Mouse (Mus musculus): ENCODE measurements at regions not wholly inside any gene's neighbourhood (a gene's known extent, or its start where the extent isn't known, plus 50 kb on each side); places are given as distances from the start of the nearest gene placed in this dataset.

DNA sequence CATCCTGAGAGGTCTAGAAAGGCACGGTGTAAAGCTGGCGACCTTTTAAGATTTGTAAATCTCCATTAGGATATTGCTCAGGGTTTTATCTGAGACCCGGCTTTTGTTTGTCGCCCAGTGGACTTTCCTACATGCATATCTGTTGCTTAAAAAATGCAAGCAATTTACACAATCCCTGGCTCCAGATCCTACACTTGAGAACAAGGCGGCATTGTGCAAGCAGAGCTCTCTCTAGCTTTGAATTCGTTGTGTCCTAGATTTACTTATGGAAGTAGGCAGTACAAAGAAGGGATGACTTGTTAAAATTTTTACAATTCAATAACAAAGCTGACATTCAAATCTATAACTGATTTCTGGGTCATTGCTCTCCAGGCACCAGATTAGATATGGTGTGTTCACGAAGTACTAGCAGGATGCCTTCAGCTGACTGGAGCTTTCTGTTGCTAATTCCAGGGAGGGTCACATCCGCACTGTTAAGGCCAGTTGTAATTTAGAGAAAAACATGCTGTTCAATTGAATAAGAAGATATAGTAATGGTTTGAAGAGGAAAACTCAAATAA is 62.2 kb upstream of the Teddm2 start:
- DNase-seq (ENCODE audit: low spot score), result no peak

DNA sequence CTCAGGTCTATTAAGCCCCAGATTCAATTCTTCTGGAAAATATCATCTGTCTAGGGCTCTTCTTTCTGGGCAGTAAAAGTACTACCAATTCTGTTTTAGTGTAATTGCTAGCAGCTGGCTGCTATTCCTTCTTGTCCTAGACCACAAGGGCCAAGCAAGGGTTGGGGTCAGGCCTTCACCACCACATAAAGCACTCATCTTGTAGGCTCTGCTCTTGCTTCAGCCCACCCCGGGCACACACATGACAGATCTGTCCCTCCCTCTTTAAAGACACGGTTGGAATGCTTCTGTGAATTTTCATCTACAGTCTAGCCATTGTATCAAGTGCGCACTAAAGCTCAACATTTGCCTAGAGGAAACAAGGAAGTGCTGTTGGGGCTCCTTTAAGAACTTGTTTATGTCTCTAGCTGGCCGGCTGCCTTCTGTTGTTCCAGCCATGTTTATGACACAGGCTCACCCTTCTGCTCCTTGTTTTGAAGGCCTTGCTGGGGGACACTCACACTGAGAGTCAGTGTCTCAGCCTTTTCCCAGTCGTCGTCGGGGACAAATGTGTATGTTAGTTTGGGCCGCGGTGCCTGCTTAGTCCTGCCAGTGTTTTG is 63.8 kb upstream of the Teddm2 start:
- no peak for DNase-seq (ENCODE audit: low spot score)

DNA sequence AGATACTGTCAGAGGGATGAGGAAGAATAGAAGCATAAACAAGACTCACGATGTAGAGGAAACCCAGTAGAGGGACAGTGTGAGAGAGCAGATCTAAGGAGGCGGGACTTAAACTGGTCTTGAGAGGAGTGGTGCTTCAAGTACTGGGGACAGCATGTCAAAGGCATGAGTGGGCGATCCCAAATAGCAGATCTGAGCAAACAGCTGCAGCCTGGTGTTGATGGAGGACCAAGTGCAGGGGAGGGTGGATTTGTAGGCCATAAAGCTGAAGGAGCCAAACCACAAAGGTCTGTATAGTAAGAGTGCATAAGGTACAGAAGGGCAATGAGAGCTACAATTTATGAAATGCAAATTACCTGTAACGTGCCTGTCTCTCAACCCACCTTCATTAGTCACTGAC is 69.4 kb upstream of the Teddm2 start:
- no peak for DNase-seq (ENCODE audit: low spot score)

DNA sequence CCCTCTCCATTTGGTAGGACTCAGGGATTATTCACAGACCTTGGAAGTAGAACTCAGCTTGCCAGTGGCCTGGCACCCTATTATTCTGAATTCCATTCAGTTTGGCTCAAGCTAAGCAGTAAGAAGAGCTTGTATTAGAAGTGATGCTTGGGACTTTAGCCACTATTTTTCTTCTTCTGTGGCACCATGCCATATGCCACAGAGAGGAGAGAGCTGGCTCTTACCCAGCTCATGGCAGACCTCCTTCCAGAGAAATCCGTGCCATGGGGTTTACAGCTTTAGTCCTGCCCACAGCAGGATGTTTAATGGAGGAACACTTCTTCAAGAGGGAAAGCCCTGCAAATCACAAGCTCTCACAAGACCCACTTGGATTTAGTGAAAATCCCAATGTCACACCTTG is 74.3 kb upstream of the Teddm2 start:
- no peak for DNase-seq (ENCODE audit: low spot score)

DNA sequence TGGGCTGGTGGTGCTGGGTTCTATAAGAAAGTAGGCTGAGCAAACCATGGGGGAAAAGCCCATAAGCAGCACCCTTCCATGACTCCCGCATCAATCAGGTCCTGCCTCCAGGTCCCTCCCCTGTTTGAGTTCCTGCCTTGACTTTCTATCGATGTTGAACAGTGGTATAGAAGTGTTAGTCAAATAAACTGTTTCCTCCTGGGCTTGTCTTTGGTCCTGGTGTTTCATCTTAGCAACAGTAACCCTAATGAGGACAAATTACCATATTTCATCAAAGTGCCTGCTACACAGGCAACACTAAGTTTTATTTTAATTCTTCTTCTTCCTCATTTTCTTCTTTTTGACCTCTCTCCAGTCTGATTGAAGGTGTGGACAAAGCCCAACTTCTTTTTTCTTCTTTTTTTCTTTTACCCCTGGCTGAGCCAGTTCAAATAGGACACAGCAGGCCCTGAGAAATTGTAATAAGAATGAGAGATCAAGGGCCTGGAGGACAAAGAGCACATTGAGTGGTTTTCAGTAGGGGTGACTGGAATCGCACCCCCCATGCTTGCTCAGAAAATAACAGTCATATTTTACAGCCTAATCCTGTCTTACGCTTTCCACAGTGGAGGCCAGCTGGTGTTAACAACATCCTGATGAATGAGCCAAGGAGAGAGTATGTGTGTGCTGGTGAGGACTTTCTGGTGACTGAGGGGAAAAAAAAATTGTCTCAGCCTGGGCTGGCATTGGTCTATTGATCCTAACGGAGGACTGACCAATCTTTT is 78.1 kb upstream of the Teddm2 start:
- DNase-seq (ENCODE audit: low spot score), result no peak

DNA sequence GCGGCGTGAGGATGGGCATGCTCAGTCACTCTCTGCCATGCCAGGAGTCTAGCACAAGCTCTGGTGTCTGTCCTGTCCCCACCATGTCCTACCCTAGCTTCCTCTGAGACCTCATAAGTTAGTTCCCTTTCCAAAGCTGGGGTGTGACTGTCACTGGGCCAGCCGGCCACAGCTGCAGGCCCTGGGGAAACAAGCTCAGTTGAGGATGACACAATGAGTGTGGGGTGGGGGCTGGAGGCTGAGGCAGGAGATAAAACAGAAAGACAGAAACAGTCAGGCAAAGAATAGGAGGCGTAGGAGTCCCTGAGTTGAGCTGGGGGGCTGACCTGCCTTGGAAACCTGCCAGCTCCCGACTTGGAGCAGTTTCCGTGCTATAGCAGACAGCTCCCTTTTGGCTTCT is 80.9 kb upstream of the Teddm2 start:
- no peak for DNase-seq (ENCODE audit: low spot score)

DNA sequence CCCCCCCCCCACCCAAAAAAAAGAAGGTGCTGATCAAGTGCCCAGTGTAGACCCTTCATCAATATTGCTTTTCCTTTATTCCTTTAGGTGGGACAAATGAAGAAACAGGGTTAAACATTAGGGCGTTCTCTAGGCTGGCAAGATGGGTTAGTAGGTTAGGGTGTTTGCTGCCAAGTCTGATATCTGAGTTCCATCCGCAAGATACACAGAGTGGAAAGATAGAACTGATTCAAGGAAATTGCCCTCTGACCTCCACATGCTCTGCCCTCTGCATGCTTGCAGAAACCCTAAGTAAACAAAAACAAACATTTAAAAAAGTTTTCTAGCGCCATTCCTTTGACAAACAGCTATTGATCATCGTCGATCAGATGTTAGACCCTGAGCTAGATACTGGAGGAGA is 85.6 kb upstream of the Teddm2 start:
- DNase-seq (ENCODE audit: low spot score), result no peak

DNA sequence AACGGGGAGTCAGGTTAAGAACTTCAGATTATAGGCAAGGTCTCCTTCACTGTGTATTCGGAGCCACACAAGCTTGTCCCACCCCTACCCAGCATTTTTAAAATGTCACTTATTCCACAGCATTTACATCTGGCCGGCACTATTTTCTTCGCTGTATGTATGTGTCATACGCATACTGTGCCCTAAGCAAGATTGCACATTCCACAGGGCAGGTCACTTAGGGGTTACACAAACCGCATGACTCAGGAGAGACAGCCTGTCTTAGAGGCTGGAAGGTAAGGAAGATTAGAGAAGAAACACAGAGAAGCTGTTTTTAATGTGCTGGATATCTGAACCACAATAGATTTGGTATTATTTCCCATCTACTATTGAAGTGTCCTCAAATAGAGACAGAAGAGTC is 86.6 kb upstream of the Teddm2 start:
- no peak for DNase-seq (ENCODE audit: low spot score)

DNA sequence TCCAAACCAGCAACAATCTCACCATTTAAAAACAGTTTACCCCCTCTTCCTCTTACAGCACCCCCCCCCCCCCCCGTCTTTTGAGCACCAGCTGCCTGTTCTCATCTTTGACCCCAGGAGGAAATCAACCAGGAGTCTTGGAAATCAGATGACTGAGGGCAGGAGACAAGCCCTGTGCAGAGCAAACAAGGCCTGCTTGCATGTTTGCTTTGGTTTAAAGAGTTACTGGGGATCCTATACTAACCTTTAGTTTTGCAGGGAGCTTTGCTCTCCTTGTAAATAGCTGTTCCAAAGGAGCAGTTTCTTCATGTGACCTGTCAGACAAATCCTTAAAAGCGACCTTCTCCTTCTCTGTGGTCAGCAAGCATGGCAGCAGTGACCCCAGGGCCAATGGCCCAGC is 88.3 kb upstream of the Teddm2 start:
- no peak for DNase-seq (ENCODE audit: low spot score)

DNA sequence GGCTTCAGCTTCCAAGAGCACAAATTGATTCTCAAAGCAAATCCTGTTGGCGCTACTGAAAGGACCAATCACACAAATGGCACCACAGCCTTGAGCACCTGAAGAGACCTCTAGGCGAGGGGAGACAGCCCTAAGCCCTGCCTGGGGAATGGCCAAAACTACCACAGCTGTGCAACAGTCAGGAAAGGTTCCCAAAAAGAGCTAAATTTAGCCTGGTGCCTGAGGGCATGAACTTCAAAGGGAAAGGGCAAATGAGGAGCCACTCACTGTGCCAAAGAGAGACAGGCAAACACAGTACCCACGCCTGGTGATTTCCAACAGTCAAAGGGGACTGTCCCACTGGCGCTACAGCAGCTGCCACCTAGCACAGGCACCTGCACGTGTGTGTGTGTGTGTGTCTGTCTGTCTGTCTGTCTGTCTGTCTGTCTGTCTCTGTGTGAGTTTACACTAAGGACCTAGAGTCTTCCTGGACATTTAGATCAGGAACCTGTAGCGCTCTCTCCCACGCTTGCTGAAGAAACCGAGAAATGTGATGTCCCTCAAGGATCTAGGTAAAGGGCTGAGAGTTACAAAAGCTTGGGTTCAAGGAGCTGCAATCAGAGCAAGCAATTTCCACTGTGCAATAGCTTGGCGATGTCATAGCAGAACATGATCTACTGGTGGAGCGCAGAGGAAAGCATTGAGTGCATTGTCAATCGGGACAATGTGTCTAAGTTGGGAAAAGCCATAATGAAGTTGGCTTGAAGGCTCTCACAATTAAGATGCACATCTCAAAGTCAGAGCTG is 90.8 kb upstream of the Teddm2 start:
- no peak for DNase-seq (ENCODE audit: low spot score)

DNA sequence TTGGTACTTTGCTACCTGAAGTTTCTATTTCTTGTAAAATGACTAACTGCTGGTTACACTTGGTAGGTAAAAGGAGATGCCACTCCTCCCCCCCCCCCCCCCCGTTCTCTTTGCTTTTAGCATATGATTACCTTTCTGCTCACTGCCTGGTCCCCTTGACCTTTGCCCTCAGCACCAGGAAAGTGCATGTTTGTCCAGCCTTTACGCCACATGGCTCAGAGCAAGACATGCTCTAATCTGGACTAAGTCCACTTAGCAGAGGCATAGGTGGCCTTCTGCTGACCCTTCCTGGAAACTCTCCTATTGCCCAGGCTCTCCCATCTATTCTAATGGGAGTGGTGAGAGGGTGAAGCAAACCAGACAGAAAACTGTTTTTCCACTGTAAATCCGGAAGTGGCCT is 92.4 kb upstream of the Teddm2 start:
- no peak for DNase-seq (ENCODE audit: low spot score)

DNA sequence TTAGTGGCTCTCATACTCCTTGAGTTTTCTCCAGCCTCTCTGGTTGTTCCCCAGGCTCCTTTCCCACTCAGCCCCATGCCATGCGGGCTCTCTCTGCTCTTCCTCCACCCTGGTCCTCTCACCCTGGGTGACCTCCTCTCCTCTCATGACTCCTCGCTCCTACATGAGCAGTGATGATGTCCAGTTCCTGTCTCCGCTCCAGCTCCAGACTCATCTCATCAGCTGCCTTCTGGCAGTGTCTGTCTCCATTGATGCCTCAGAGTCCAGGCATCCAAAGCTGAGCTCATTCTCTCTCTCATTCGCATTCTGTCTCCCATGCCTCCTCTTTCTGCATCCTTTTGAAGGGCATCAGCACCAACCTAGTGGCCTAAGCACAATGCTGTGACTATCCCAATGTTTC is 94.8 kb upstream of the Teddm2 start:
- DNase-seq (ENCODE audit: low spot score), result no peak

DNA sequence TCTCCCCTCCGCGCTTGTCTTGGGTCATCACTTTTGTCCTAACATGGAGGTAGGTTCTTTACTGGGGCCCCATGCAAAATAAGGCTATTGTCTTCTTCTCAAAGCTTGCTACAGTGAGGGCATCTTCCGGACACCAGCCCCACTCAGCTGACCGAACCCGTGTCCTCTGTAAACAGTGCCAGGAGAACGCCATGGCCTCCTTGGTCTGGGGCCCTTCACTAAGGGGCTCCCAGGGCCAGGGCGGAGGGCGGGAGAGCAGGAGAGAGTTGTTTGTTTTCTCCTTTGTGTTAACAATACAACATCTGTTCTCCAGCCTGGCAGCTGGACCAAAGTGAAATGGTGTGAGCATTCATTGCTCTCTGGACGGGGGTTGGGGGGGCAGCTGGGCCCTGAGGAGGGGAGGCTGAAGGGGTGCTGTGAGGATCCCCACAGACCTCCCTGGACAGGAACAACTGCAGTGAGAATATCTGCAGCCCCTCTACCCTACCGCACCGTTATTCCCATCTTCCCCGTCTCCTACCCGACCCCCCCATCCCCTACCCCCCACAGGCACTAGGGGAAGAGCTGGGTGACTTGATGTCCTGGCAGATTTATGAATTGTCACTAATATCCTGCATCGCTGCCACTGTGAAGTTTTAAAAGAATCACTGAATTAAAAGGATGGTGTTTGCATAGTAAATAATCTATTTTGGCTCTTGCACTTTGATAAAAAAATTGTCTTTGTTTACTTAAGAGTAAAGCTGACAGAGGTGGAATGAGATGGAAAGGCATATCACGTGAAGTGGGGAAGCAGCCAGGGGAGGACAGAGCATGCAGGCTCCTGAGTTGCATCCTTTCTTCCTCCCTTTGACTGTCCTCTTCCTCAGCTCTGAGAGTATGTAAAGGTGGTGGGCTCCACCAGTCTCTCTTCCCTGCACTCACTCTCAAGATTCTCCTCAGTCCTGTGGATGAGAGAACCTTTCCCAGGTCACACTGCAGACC is 97.5 kb upstream of the Teddm2 start:
- no peak for DNase-seq (ENCODE audit: low spot score)

DNA sequence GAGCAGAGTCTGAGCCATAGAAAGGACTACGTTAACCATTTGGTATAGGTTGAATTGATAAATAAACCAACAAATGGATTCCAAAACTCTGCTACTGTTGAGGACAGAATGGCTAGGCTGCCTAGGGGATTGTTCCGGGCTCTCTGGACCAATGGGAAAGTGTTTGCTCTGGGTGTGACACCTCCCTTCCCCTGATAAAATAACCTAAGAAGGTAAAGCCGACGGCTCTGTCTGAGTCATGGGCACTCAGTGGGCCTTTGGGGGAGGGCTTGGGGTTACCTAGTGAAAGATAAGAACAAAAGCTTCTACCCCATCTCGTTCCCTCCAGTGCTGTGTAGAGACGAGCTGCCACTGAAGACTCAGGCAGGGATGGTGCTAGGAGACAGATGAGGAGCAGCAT is 99.7 kb upstream of the Teddm2 start:
- no peak for DNase-seq (ENCODE audit: low spot score)

DNA sequence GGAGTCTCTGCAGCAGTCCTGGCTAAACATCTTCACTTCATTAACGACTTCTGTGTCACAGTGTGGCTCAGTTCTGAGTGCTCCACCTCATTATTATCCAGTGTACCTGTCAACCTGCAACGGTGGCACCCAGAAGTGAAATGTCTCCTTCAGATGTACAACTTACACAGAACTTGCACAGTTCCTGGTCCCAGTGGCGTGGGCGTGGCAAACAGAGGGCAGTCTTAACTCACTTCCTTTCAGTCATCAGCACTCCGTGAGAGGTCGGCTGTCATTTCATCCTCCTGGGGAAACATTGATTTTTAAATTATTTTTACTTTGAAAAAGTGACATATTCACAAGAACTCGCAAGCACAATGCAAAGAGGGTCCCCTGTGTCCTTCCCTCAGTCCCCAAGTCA is 103.6 kb upstream of the Teddm2 start:
- DNase-seq (ENCODE audit: low spot score), result no peak

DNA sequence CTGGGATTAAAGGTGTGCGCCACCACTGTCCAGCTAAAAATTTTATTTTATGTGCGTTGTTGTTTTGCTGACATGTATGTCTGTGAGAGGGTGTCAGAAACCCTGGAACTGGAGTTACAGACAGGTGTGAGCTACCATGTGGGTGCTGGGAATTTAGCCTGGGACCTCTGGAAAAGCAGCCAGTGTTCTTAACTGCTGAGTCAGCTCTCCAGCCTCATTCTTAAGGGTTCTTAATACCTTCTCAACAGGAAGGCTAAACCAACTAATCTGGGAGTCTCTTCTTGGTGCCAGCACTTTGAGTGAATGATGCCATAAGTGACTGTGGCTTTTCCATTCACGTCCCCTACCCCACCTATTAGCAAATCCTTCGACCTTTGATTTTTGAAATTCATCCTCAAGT is 104.6 kb upstream of the Teddm2 start:
- no peak for DNase-seq (ENCODE audit: low spot score)

DNA sequence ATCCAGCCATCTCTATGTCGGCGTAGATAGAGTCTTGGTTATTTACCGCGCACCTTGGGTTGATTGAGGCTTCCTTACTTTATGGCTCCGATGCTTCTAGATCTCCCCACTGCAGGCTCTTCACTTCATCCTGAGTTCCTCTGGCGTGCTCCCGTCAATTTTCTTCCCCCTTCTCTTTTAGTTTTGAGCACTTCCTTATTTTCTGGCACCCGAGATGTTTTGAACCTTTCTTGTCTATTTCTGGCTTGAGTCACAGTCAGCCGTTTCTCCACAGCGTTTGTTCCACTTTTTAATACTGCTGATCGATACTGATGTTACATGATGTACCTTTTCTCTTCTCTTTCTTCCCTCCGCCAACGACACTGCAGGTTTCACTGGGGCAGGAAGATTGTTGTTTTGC is 106.0 kb upstream of the Teddm2 start:
- DNase-seq (ENCODE audit: low spot score), result no peak

DNA sequence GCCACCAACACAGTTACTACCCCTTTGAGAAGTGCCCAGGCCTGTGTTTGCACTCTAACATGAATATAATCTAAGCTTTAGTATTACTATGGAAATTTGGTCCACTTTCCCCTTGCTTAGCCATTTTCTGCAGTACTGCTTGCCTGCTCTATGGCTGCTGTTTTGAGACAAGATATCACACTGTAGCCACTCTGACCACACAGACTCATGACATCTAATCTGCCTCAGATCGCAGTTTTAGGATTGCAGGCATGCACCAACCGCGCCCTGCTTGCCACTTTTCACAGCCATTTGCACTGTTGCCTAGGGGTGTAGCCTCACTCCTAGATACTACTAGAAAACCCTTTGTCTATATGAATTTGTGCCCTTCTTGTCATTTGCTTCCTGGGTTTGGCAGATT is 107.4 kb upstream of the Teddm2 start:
- no peak for DNase-seq (ENCODE audit: low spot score)

DNA sequence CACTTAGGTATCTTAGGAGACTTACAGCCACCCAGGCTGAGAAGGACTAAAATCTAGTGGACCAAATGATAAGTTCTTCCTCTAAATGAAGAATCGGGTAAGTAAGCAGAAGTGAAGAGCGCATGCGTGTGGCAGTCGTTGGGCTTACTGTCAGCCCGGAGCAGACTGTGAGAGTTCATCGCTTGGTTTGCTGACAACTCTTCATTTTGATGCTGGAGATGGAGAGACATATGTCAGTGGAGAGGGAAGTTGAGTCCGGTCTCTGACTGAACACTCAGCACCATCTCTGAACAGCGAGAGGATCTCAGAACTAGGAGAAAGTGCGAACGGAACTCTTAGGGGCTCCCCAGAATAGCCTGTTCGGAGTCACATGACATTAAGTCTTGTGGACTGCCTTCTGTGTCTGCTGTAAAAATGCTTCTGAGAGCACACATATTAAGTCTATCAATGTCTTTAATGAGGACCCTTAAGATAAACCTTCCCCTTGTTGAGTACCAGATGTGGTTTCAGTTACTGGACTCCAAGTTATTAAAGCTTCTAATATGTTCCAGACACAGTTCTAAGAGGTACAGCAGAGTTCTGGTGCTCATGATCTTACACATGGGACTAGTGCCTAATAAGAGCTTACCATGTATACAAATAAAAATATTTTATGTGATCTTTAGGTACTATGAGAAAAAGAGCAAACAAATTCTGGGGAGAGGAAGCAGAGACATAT is 108.7 kb upstream of the Teddm2 start:
- no peak for DNase-seq (ENCODE audit: low spot score)

DNA sequence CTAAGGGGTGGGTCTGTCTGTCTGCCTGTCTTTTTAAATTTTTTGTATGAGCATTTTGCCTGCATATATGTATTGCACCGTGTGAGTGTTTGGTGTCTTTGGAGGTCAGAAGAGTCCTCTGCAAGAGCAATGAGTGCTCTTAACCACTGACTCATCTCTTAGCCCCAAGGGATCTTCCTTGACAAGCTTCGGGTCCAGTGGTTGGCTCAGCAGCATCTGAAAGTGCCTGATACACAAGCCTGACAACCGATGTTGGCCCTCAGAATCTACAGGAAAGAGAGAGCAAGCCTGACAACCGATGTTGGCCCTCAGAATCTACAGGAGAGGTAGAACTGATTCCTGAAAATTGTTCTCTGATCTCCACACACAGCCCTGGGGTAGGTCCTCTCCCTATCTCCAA is 110.7 kb upstream of the Teddm2 start:
- no peak for DNase-seq (ENCODE audit: low spot score)

DNA sequence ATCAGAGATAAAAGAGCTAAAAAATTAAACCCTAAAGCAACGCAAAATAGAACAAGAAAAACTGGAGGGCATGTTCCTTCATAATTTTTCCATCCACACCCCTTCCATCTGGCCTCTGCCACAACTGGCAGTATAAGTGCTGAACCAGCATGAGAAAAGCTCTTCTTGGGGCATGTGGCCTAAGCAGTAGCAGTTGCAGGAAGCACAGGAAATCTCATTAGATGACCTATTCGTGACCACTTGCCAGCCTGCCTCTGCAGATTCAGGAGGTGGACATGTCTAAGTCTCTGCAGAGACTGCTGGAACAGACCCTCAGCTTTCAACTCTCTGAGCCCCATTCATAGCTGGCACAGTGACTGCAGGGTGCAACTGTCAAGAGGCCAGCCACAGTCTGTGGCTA is 116.5 kb upstream of the Teddm2 start:
- no peak for DNase-seq (ENCODE audit: low spot score)

Data from urinary bladder, postnatal 10 days (tissue).